Mouse (Mus musculus) intestine, embryonic 14.5 days (tissue): ENCODE data around the gene Vps45. TPM values are rescaled to one million over a fixed set of nuclear protein-coding genes. Genes with fewer than 3 reads are reported as not detected.
"Not testable (repeated sequence)": the region's sequence is repeated elsewhere in the genome, so short reads cannot be mapped to it uniquely, and the experiment has no call there.

Experiments
- ATAC-seq: fragments of 200-750 bp; cut with Nextera tagmentation; replicated peaks from 2 replicates; pipeline ENCODE4 v1.8.0; 2017; ENCODE audit warnings: low read depth, moderate number of reproducible peaks, moderate TSS enrichment, moderate library complexity; ENCODE audit not compliant: low FRiP score, low TSS enrichment
- DNase-seq: peaks from one replicate; pipeline ENCODE4 v3.0.0-alpha.2; 2018; ENCODE audit warnings: low spot score
- H3K27ac ChIP-seq: fragments of 300-500 bp; sonication (generic); 2 replicates; pipeline ENCODE4 v1.5.1; 2014; ENCODE audit warnings: low read depth, mild to moderate bottlenecking, control low read depth
- H3K27me3 ChIP-seq: fragments of 300-500 bp; sonication (generic); replicated peaks from 2 replicates; pipeline ENCODE4 v1.6.1; 2014; ENCODE audit warnings: low read length, control low read depth; ENCODE audit not compliant: control insufficient read depth, insufficient read depth
- H3K36me3 ChIP-seq: fragments of 300-500 bp; sonication (generic); 2 replicates; pipeline ENCODE4 v1.6.1; 2014; ENCODE audit warnings: low read length, control low read depth; ENCODE audit not compliant: control insufficient read depth, insufficient read depth
- H3K4me1 ChIP-seq: fragments of 300-500 bp; sonication (generic); replicated peaks from 2 replicates; pipeline ENCODE4 v1.6.1; 2014; ENCODE audit warnings: low read length, control low read depth, mixed read lengths; ENCODE audit not compliant: control insufficient read depth, insufficient read depth
- H3K4me2 ChIP-seq: fragments of 300-500 bp; sonication (generic); 2 replicates; pipeline ENCODE4 v1.6.1; 2014; ENCODE audit warnings: low read length
- H3K4me3 ChIP-seq: fragments of 300-500 bp; sonication (generic); 2 replicates; pipeline ENCODE4 v1.5.1; 2014; ENCODE audit warnings: low read depth, low read length, control low read depth, mixed read lengths
- H3K9ac ChIP-seq: fragments of 300-500 bp; sonication (generic); 2 replicates; pipeline ENCODE4 v1.6.1; 2014; ENCODE audit warnings: mild to moderate bottlenecking, low read length
- H3K9me3 ChIP-seq: fragments of 300-500 bp; sonication (generic); 2 replicates; pipeline ENCODE4 v1.6.1; 2016; ENCODE audit warnings: low read length, control low read depth; ENCODE audit not compliant: control insufficient read depth
- WGBS: fragments of 180-500 bp; shearing (Covaris S2); extraction: QIAGEN DNeasy Blood & Tissue Kit; methylation state at CpG from one replicate; pipeline ENCODE4 v1.1.7; 2014; 5-methylcytosine and 5-hydroxymethylcytosine counted together
- polyA plus RNA-seq: library from polyadenylated mRNA; unstranded; fragments of >200 nt; fragmentation: Nextera tagmentation; extraction: Ambion mirVana; gene quantifications from 2 replicates; pipeline ENCODE4 v1.2.1, GENCODE M21; 2014

The Vps45 gene
- polyA plus RNA-seq, 1 experiment from 2014 or later, result 20.6 TPM

DNA sequence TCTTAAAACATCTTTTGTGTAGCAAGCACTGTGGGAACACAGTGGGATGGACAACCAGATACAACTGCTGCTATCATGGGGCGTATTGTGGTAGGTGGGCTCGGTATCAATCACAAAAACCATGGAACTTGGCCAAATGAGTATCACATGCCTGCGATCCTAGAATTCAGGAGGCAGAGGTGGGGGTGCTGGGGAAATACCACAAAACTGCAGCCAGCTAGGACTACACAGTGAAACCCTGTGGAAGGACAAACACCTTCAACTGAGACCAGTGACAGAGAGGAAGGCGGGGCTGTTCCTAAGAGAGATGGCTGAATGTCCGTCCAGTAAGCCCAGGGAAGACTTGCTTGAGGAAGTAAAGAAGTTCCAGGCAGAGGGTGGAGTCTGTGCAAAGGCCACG, 3.0 kb downstream of the Vps45 start:
- ATAC-seq, result no peak
- peak; percentile 28 for DNase-seq
- no peak overlapping the region for H3K4me3 ChIP-seq

GRCm38 (mm10) chr3:96051839-96052238, 6.4 kb downstream of the Vps45 start:
- Histone ChIP-seq H3K36me3 (0 out of 2 replicates have a peak, but pooled peaks cover 7% of the 10 kb centered on the region), H3K9me3 (no peaks in the 10 kb centered on the region), H3K27ac (no peak overlapping the region), H3K9ac (no peak overlapping the region), H3K27me3 (no peaks in the 10 kb centered on the region), H3K4me2 (no peak overlapping the region), H3K4me3 (no peak overlapping the region), H3K4me1 (no peaks in the 10 kb centered on the region)
- DNase-seq (peak; percentile 54), ATAC-seq (no peak; the same call in 1 of the 2 replicates)
- 50% methylated on average over 2 of the region's 2 CpGs for WGBS

More for the DNA sequence above, 3.0 kb downstream of the Vps45 start:
- Histone ChIP-seq H3K27me3 (no peaks in the 10 kb centered on the region), H3K36me3 (0 out of 2 replicates have a peak, but pooled peaks cover 7% of the 10 kb centered on the region), H3K4me1 (no peaks in the 10 kb centered on the region), H3K9me3 (no peaks in the 10 kb centered on the region), H3K27ac (no peak overlapping the region), H3K4me2 (no peak overlapping the region), H3K9ac (no peak overlapping the region)
- WGBS, result 89% methylated on average over 6 of the region's 6 CpGs

DNA sequence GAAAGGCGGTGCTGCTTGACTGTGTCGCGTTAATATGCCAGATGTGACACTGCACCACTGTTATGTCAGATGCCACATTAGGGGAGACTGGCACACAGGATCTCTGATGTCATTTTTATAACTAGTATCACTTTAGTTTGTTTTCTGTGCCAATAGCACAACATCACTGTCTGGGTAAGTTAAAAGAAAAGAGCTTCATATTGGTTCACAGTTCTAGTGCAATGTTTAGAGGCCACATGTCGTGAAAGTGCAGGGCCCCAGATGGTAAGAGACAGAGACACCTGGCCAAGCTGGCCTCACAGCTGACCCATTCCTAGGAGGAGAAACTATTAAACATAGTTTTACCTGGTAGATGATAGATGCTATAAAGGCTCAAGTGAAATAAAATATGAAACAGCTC, 7.1 kb downstream of the Vps45 start:
- Histone ChIP-seq H3K4me2 (no peak overlapping the region), H3K4me1 (no peaks in the 10 kb centered on the region), H3K27me3 (no peaks in the 10 kb centered on the region), H3K9me3 (no peaks in the 10 kb centered on the region), H3K36me3 (peaks cover 10% of the 10 kb centered on the region; the same call in 1 of the 2 replicates), H3K4me3 (no peak overlapping the region), H3K9ac (no peak overlapping the region), H3K27ac (no peak overlapping the region)
- 84% methylated on average over 4 of the region's 4 CpGs for WGBS
- ATAC-seq, result no peak
- DNase-seq, result peak; percentile 6

- H3K27me3 ChIP-seq, result no peaks in the 10 kb centered on the region
- DNase-seq, result peak; percentile 2
- no peak overlapping the region for H3K4me2 ChIP-seq
These were observed 7.5 kb downstream of the Vps45 start for GRCm38 (mm10) chr3:96050779-96051178.

GRCm38 (mm10) chr3:96044559-96044958, 13.7 kb downstream of the Vps45 start:
- WGBS, result 88% methylated on average over 3 of the region's 3 CpGs
- H3K9ac ChIP-seq, ATAC-seq, DNase-seq, H3K4me1 ChIP-seq, H3K4me3 ChIP-seq, H3K9me3 ChIP-seq, H3K27ac ChIP-seq, H3K4me2 ChIP-seq, H3K27me3 ChIP-seq: not testable (repeated sequence)
- peaks cover 21% of the 10 kb centered on the region for H3K36me3 ChIP-seq

More at GRCm38 (mm10) chr3:96050779-96051178, 7.5 kb downstream of the Vps45 start:
- no peak overlapping the region for H3K27ac ChIP-seq
- no peaks in the 10 kb centered on the region for H3K4me1 ChIP-seq
- no peaks in the 10 kb centered on the region for H3K9me3 ChIP-seq
- peaks cover 14% of the 10 kb centered on the region for H3K36me3 ChIP-seq
- no peak overlapping the region for H3K4me3 ChIP-seq
- no peak overlapping the region for H3K9ac ChIP-seq
- ATAC-seq, result no peak
- 84% methylated on average over 7 of the region's 7 CpGs for WGBS

DNA sequence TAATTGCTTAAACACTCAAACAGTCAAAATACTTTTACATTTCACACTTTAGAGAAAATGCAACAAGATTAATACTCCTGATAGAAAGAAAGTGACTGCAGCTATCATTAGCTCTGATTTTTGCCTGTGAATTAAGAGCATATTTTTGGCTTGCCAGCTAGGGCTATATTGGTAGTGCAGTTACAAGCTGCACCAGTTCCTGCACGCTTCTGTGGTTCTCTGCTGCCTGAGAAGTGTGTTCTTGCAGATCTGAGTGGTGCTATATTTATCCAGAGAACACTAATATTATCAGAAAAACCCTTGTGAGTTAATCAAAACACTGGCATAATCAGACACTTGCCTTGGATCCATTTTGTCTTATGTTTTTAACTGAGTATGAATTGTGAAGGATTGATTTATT, 15.2 kb downstream of the Vps45 start:
- Histone ChIP-seq H3K27me3 (no peaks in the 10 kb centered on the region), H3K4me3 (no peak overlapping the region), H3K4me2 (no peak overlapping the region), H3K36me3 (peaks cover 21% of the 10 kb centered on the region), H3K9me3 (no peaks in the 10 kb centered on the region), H3K27ac (no peak overlapping the region), H3K9ac (no peak overlapping the region), H3K4me1 (no peaks in the 10 kb centered on the region)
- no peak for ATAC-seq
- 82% methylated on average over 1 of the region's 1 CpGs for WGBS
- no peak for DNase-seq

GRCm38 (mm10) chr3:96041079-96041478, 17.2 kb downstream of the Vps45 start:
- 90% methylated on average over 6 of the region's 6 CpGs for WGBS
- Histone ChIP-seq H3K27ac (no peak overlapping the region), H3K4me2 (no peak overlapping the region), H3K27me3 (no peaks in the 10 kb centered on the region), H3K9me3 (no peaks in the 10 kb centered on the region), H3K4me3 (no peak overlapping the region), H3K9ac (no peak overlapping the region), H3K36me3 (peaks cover 17% of the 10 kb centered on the region), H3K4me1 (no peaks in the 10 kb centered on the region)
- peak; percentile 34 for DNase-seq
- ATAC-seq, result no peak

- Histone ChIP-seq H3K4me2 (no peak overlapping the region), H3K27ac (no peak overlapping the region), H3K27me3 (no peaks in the 10 kb centered on the region), H3K4me1 (no peaks in the 10 kb centered on the region), H3K4me3 (no peak overlapping the region), H3K9ac (no peak overlapping the region), H3K9me3 (no peaks in the 10 kb centered on the region), H3K36me3 (peaks cover 12% of the 10 kb centered on the region)
- peak; percentile 12 for DNase-seq
- WGBS, result 81% methylated on average over 2 of the region's 2 CpGs
- ATAC-seq, result no peak
These were observed 17.6 kb downstream of the Vps45 start for GRCm38 (mm10) chr3:96040663-96041006.

DNA sequence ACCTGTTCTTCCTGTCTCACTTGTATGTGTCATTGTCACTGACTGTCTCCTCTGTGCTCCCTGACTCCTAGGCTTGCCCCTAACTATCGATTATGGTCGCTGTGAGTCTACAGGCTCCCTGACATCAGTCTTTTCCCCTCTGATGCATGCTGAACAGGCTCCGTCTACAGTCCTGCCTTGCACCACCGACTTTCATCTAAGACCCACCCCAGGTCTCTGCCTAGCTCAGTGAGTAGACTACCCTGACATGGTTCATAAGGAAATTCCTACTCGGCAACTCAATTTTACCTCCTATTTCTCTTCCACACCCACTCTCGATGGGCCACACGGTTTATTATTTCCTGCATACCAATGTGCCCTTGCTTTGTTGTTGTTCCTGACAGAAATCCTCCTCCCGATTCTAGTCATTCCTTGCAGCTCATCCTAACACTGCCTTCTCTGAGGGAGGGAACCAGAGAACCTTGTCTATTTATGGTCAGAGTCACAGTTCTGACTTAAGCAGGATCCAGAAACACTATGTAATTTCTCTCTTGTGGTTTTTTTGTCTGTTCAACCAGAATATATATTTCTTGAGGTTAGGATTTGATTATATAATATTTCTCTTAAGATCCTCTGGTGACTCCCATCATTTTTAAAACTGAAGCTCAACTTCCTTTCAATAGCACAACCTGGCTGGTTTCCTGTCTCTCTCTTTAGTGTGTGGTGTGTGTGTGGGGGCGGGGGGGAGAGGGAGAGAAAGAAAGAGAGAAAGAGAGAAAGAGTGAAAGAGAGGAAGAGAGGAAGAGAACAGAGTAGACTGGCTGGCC, 18.2 kb downstream of the Vps45 start:
- ATAC-seq, result no peak
- Histone ChIP-seq H3K36me3 (peaks cover 8% of the 10 kb centered on the region), H3K9me3 (no peaks in the 10 kb centered on the region), H3K27ac (no peak overlapping the region), H3K9ac (no peak overlapping the region), H3K27me3 (no peaks in the 10 kb centered on the region), H3K4me2 (no peak overlapping the region), H3K4me1 (no peaks in the 10 kb centered on the region), H3K4me3 (no peak overlapping the region)
- 76% methylated on average over 9 of the region's 9 CpGs for WGBS
- peak; percentile 34 for DNase-seq
